Mouse (Mus musculus) left cerebral cortex, postnatal 14 days (tissue): ENCODE data around the gene Nudt10. TPM values are rescaled to one million over a fixed set of nuclear protein-coding genes. Genes with fewer than 3 reads are reported as not detected.
"Not testable (repeated sequence)": the region's sequence is repeated elsewhere in the genome, so short reads cannot be mapped to it uniquely, and the experiment has no call there.

Experiments used
- DNase-seq, 2 experiments: peaks; one replicate each; pipeline ENCODE4 v3.0.0; 2021 to 2022; ENCODE audit warnings: low spot score in 2 of 2, mixed read lengths in 1 of 2
- intact Hi-C: fragments of 180-260 bp; cut with DNase I; formaldehyde crosslinking; loops from one replicate; pipeline ENCODE4 v1.15.1; 2025
- long read RNA-seq, 2 experiments: library from polyadenylated mRNA; stranded (forward); transcript quantifications; one replicate each; pipeline ENCODE4 v2.0.0; 2021
- total RNA-seq, 2 experiments: library from RNA; stranded (reverse); gene quantifications; 2 replicates each; pipeline ENCODE4 v1.2.3; 2021

The Nudt10 gene
- total RNA-seq = 10 to 100 TPM; 29.3 to 29.6 TPM
- long read RNA-seq, experiment 1, transcript Nudt10-201 (2 exons, 1,775 nt) = major isoform, 44 of 50 reads
- long read RNA-seq, experiment 1, partial matches to known transcripts = 0 of 50 reads
- long read RNA-seq, experiment 1, other reads (novel, unspliced or antisense) = 6 of 50 reads
- long read RNA-seq, experiment 2, transcript Nudt10-201 (2 exons, 1,775 nt) = major isoform, 24 of 29 reads
- long read RNA-seq, experiment 2, partial matches to known transcripts = 4 of 29 reads
- long read RNA-seq, experiment 2, other reads (novel, unspliced or antisense) = 1 of 29 reads

DNA sequence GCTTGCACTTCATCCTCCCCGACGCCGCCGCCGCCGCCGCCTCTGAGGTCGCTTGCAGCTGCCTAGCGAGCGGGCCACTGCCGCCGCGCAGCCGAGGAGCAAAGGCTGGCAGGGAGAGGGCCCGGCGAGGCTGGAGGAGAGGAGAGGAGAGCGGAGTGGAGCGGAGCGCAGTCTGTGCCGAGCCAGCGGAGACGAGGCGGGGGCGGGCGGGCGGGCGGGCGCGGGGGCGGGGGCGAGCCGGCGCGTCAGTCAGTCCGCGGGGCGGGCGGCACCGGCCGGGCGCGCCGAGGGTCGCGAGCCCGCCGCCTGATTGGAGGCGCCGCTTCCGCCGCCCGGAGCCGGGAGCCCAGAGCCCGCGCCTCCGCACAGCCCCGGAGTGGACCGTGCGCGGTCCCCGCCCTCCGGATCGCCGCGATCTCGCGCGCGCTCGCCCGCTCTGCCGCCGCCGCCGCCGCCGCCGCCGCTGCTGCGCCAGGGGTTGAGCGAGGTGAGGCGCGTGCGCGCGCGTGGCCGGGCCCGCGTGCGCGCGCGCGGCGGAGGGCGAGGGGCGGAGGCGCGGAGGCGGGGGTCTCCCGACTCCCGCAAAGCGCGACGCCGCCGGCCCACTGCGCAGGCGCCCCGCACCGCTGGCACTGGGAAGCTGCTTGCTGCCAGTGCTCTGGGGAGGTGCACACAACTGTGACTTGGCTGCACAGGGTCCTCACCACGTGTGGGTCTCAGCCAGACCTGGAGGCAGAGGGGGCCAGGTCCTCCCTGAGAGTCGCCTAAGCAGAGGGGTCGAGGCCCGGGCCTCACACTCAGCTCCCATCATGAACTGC, at the start of gene Nudt10:
Gene Nudt10 (minus strand): TSS at position 193 of the 818 bp plus-strand sequence.
- intact Hi-C loops = not testable (repeated sequence)
- DNase-seq = peak in 1 of 2 experiments; percentile 2

DNA sequence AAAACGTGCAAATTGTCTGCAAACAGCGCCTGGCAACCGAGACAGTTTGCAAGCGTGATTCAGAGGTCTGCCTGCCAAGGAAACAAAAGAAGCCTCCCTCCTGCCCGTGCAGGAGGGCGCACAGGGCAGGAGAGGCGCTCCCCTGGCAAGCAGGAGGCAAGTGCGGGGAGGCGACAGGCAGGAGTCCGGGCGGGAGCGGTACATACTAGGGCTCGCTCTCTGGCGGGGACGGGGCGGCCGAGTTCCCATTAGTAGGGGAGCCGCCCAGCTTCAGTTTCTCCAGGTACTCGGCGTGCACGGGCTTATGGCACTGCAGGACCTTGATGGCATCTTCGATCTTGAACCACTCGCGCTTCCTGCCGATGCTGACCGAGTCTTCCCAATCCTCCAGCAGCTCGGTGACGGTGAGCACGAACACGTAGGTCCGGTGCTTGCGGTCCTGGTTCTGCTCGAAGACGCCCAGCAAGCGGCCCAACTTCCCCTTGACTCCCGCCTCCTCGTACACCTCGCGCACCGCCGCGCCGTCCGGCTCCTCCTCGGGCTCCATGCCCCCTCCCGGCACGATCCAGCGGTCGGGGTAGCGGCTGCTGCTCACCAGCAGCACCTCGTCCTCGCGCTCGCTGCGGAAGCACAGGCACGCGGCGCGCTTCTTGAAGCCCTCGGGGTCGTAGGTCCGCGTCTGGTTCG, 536 bp downstream of the Nudt10 start:
- intact Hi-C loops = not testable (repeated sequence)

DNA sequence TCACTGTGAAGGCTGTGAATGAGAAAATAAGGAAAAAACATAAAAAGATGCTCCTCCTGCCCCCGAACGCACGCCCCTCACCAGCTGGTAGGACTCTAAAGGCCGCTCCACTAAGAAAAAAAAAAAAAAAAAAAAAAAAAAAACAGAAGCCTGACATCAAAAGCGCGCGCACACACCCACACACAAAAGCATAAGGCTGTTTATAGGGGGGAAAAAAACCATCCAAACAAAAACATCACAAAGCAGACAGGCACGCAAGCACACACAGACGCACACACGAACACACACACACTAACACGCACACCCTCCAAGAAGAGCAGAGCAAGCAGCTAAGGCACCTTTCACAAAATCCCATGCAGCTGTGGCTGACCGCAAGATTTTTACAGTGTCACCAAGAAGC, 1.1 kb downstream of the Nudt10 start:
- intact Hi-C loops = no loop called here
- peak in 1 of 2 experiments; percentile 4 for DNase-seq

More for the DNA sequence above, 536 bp downstream of the Nudt10 start:
- DNase-seq = not testable (repeated sequence)

Other genes with a start within 250 kb of the Nudt10 start
- gene Nudt11, start 125.6 kb downstream of the Nudt10 start, total RNA-seq = 10 to 100 TPM; 35.1 to 36.4 TPM
- gene AU022751, start 89.6 kb downstream of the Nudt10 start, total RNA-seq = 1 to 10 TPM in 1 of 2 experiments, under 1 TPM in 1; 0.68 to 1.1 TPM
- gene Bmp15, start 147.7 kb upstream of the Nudt10 start, total RNA-seq = under 1 TPM; 0.32 to 0.37 TPM
- gene Shroom4, start 226.8 kb upstream of the Nudt10 start, total RNA-seq = 1 to 10 TPM; 3.8 to 5.6 TPM